Mouse (Mus musculus) gastrocnemius, postnatal 25 days (tissue): ENCODE data around the gene Gm7168. TPM values are rescaled to one million over a fixed set of nuclear protein-coding genes. Genes with fewer than 3 reads are reported as not detected.
"Not testable (repeated sequence)": the region's sequence is repeated elsewhere in the genome, so short reads cannot be mapped to it uniquely, and the experiment has no call there.

Experiments used
- DNase-seq: peaks from one replicate; pipeline ENCODE4 v3.0.0; 2022
- long read RNA-seq, 2 experiments: library from polyadenylated mRNA; stranded (forward); transcript quantifications; one replicate each; pipeline ENCODE4 v2.0.0; 2021
- total RNA-seq, 2 experiments: library from RNA; stranded (reverse); gene quantifications; 1 replicate in 1 of 2; 2 replicates in 1 of 2; pipeline ENCODE4 v1.2.3; 2021

Gm7168 gene
- total RNA-seq, result not detected
- long read RNA-seq, experiment 1, result 0 reads
- long read RNA-seq, experiment 2, result 0 reads

GRCm38 (mm10) chr17:13948073-13948472 is at the start of gene Gm7168:
TSS of gene Gm7168 (plus strand) at chr17:13948373.
- not testable (repeated sequence) for DNase-seq

- DNase-seq, result no peak
Observed at GRCm38 (mm10) chr17:13898838-13899237, 49.3 kb upstream of the Gm7168 start.

- no peak for DNase-seq
Observed at GRCm38 (mm10) chr17:13899241-13899640, 48.9 kb upstream of the Gm7168 start.

- DNase-seq, result no peak
Observed at GRCm38 (mm10) chr17:13903793-13904192, 44.4 kb upstream of the Gm7168 start.

GRCm38 (mm10) chr17:13907082-13907481 is 41.1 kb upstream of the Gm7168 start:
- DNase-seq, result no peak

GRCm38 (mm10) chr17:13907681-13908080 is 40.5 kb upstream of the Gm7168 start:
- DNase-seq, result no peak

- no peak for DNase-seq
Observed at GRCm38 (mm10) chr17:13913951-13914350, 34.2 kb upstream of the Gm7168 start.

GRCm38 (mm10) chr17:13914531-13914930 is 33.6 kb upstream of the Gm7168 start:
- peak; percentile 36 for DNase-seq

GRCm38 (mm10) chr17:13920771-13921170 is 27.4 kb upstream of the Gm7168 start:
- DNase-seq, result no peak

GRCm38 (mm10) chr17:13923418-13923817 is 24.8 kb upstream of the Gm7168 start:
- no peak for DNase-seq

- no peak for DNase-seq
Observed at GRCm38 (mm10) chr17:13924588-13924987, 23.6 kb upstream of the Gm7168 start.

GRCm38 (mm10) chr17:13925931-13926330 is 22.2 kb upstream of the Gm7168 start:
- DNase-seq, result no peak

GRCm38 (mm10) chr17:13930421-13930820 is 17.8 kb upstream of the Gm7168 start:
- no peak for DNase-seq

GRCm38 (mm10) chr17:13935364-13935763 is 12.8 kb upstream of the Gm7168 start:
- DNase-seq, result not testable (repeated sequence)

GRCm38 (mm10) chr17:13937787-13938186 is 10.4 kb upstream of the Gm7168 start:
- DNase-seq, result no peak

GRCm38 (mm10) chr17:13938652-13939051 is 9.5 kb upstream of the Gm7168 start:
- peak; percentile 40 for DNase-seq

- DNase-seq, result not testable (repeated sequence)
Observed at GRCm38 (mm10) chr17:13939231-13939630, 8.9 kb upstream of the Gm7168 start.

- DNase-seq, result no peak
Observed at GRCm38 (mm10) chr17:13940487-13940886, 7.7 kb upstream of the Gm7168 start.

GRCm38 (mm10) chr17:13951570-13951969 is 3.4 kb downstream of the Gm7168 start:
- not testable (repeated sequence) for DNase-seq

- not testable (repeated sequence) for DNase-seq
Observed at GRCm38 (mm10) chr17:13958129-13958528, 10.0 kb downstream of the Gm7168 start.

GRCm38 (mm10) chr17:13962245-13962644 is 14.1 kb downstream of the Gm7168 start:
- not testable (repeated sequence) for DNase-seq

- not testable (repeated sequence) for DNase-seq
Observed at GRCm38 (mm10) chr17:13965048-13965447, 16.9 kb downstream of the Gm7168 start.

GRCm38 (mm10) chr17:13969917-13970316 is 21.7 kb downstream of the Gm7168 start:
- not testable (repeated sequence) for DNase-seq

- DNase-seq, result not testable (repeated sequence)
Observed at GRCm38 (mm10) chr17:13970796-13971195, 22.6 kb downstream of the Gm7168 start.

- no peak for DNase-seq
Observed at GRCm38 (mm10) chr17:13987690-13988089, 39.5 kb downstream of the Gm7168 start.
